Mouse (Mus musculus) kidney, embryonic 15.5 days (tissue): Measurements from ENCODE around the gene Vps13d. TPM values are rescaled to one million over a fixed set of nuclear protein-coding genes. Genes with fewer than 3 reads are reported as not detected.

ENCODE experiments used
- ATAC-seq: fragments of 200-750 bp; cut with Nextera tagmentation; replicated peaks from 2 replicates; pipeline ENCODE4 v1.8.0; 2017; ENCODE audit warnings: moderate TSS enrichment; ENCODE audit not compliant: low FRiP score
- H3K27ac ChIP-seq: fragments of 300-500 bp; sonication (generic); 2 replicates; pipeline ENCODE4 v1.5.1; 2015; ENCODE audit warnings: mild to moderate bottlenecking, inconsistent platforms
- H3K27me3 ChIP-seq: fragments of 300-500 bp; sonication (generic); 2 replicates; pipeline ENCODE4 v1.6.1; 2015; ENCODE audit warnings: inconsistent platforms
- H3K36me3 ChIP-seq: fragments of 300-500 bp; sonication (generic); 2 replicates; pipeline ENCODE4 v1.6.1; 2015; ENCODE audit warnings: inconsistent platforms
- H3K4me1 ChIP-seq: fragments of 300-500 bp; sonication (generic); 2 replicates; pipeline ENCODE4 v1.6.1; 2015; ENCODE audit warnings: inconsistent platforms
- H3K4me2 ChIP-seq: fragments of 300-500 bp; sonication (generic); 2 replicates; pipeline ENCODE4 v1.6.1; 2015; ENCODE audit warnings: moderate library complexity, mild to moderate bottlenecking, inconsistent platforms
- H3K4me3 ChIP-seq: fragments of 300-500 bp; sonication (generic); replicated peaks from 2 replicates; pipeline ENCODE4 v1.5.1; 2015; ENCODE audit warnings: mild to moderate bottlenecking, inconsistent platforms
- H3K9ac ChIP-seq: fragments of 300-500 bp; sonication (generic); 2 replicates; pipeline ENCODE4 v1.6.1; 2015; ENCODE audit warnings: mild to moderate bottlenecking, inconsistent platforms
- H3K9me3 ChIP-seq: fragments of 300-500 bp; sonication (generic); replicated peaks from 2 replicates; pipeline ENCODE4 v1.6.1; 2016; ENCODE audit warnings: inconsistent platforms
- WGBS: fragments of 180-500 bp; shearing (Covaris S2); methylation state at CpG from one replicate; pipeline ENCODE4 v1.1.7; 2015; ENCODE audit warnings: mixed read lengths; 5-methylcytosine and 5-hydroxymethylcytosine counted together
- polyA plus RNA-seq: library from polyadenylated mRNA; unstranded; fragments of >200 nt; fragmentation: Nextera tagmentation; extraction: Ambion mirVana; gene quantifications from 2 replicates; pipeline ENCODE4 v1.2.1, GENCODE M21; 2015

Gene Vps13d
- polyA plus RNA-seq, 1 experiment from 2014 or later, result 9.9 TPM

DNA sequence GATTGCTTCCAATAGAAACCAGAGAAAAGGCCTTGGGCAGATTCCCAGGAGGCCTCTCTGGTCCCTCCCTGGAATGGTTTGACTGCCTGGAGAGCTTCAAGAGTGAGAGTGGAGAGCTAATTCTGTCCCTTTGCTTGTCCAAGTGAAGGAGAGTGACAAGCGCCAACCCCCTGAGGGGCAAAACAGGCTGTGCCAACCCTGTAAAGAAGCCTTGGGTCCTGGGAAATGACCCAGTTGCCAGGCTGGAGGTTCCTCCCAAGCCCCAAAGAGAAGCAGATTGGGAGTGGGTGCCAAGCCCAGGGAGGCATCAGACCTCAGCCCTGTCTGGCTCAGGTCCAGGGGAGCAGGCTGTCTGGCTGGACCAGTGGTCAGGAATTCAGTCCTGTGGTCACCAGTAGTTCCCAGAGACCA is 265.0 kb downstream of the Vps13d start:
- no peak for ATAC-seq
- Histone ChIP-seq H3K4me2 (no peak overlapping the region), H3K4me3 (no peak overlapping the region), H3K4me1 (peaks cover 36% of the 10 kb centered on the region), H3K27ac (peak overlapping the region; percentile 87), H3K27me3 (no peaks in the 10 kb centered on the region), H3K9me3 (no peaks in the 10 kb centered on the region), H3K9ac (no peak overlapping the region), H3K36me3 (peaks cover 34% of the 10 kb centered on the region)
- WGBS, result 73% methylated on average over 1 of the region's 1 CpGs

DNA sequence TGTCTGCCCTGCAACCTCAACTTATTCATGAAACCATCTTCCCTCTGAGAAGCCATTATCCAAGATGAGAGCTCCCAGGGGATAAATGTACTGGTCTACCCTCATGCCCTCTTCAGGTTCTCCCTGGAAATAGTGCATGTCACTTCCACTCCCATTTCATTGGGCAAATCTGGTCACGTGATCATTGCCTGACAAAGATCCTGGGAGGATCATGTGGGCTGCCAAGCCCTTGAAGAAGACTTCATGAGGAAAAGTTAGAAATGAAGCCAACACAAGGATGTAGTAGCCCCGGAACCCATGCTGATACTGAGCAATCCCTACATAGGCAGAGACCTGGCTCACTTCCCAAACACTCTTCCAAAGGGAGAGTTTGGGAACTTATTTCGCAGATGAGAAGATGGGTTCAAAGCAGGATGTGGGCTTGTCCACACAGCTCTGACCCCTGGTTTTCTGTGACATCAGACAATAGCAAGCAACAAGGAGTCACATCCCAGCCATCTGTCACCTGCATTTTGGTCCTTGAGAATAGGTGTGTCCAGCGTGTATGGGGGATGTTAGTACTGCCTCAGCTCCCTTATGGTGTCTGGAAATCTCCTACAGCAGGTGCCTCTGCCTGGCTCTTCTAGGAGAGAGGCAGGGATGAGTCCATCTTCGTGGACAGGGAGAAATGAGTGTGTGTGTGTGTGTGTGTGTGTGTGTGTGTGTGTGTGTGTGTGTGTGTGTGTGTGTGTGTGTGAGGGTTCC is 265.9 kb downstream of the Vps13d start:
- H3K27me3 ChIP-seq, result no peaks in the 10 kb centered on the region
- 84% methylated on average over 5 of the region's 5 CpGs for WGBS
- no peak for ATAC-seq
- H3K4me1 ChIP-seq, result peaks cover 36% of the 10 kb centered on the region
- no peak overlapping the region for H3K9ac ChIP-seq
- peak overlapping the region; percentile 56 for H3K27ac ChIP-seq
- peaks cover 36% of the 10 kb centered on the region for H3K36me3 ChIP-seq
- H3K9me3 ChIP-seq, result no peaks in the 10 kb centered on the region
- H3K4me3 ChIP-seq, result no peak overlapping the region
- H3K4me2 ChIP-seq, result no peak overlapping the region

Other genes starting within 250 kb of the Vps13d start
- 3.2 and 3.5 TPM in 2 replicates for gene Tnfrsf1b, start 51.9 kb upstream of the Vps13d start, polyA plus RNA-seq
- gene Tnfrsf8, start 120.2 kb upstream of the Vps13d start, polyA plus RNA-seq, result 0.14 and 0.18 TPM in 2 replicates